Mouse (Mus musculus) brain, embryonic 14.5 days (tissue): ENCODE measurements around the gene Mrps6.

Experiments used
- CTCF ChIP-seq: fragments of 200-500 bp; IDR thresholded peaks from 2 replicates; pipeline ENCODE4 v1.5.1; 2012; ENCODE audit warnings: inconsistent platforms, mild to moderate bottlenecking, moderate library complexity, borderline replicate concordance; ENCODE audit not compliant: insufficient read depth, insufficient read length; ENCODE audit errors: extremely low read depth
- POLR2A ChIP-seq: fragments of 200-500 bp; IDR thresholded peaks from 2 replicates; pipeline ENCODE4 v1.6.1; 2012; ENCODE audit warnings: mild to moderate bottlenecking, inconsistent platforms, borderline replicate concordance; ENCODE audit not compliant: poor library complexity, insufficient read depth, insufficient read length, severe bottlenecking; ENCODE audit errors: extremely low read depth

DNA sequence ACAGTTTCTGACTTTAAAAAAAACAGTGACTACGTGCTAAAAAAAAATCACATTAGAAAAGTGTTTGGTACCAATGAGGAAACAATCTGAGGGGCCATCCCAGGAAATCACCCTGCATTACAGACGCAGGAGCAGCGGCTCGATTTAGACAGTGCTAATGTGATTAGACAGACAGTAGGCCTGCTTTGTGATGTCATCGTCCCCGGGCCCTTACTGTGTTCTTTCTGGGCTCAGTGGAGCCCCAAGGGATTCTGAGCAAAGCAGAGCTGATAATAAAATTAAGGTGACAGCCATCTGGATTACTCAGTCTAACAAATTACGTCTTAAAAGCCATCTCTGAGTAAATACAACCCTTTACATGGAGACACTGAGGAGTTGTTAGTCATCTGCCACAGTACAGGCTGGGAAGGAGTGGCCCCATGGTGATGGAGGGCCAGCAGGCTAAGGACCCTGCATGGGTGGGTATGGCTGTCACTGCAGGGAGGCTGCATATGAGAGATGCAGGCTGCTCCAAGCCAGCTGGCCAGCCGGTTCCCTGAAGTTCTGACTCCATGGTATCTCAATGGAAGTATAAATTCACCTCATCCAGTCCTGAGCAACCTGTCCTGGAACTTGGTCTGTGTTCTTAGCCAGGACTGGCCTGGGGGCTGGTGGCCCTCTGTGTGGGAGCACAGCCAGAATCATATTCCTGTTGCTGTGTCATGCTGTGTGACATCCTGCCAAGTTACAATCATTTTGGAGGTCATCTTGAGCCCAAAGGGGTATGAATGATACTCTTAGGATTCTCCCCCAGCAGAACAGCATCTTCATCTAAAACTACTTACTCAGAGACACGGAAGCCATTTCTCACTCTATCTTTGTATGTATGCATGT is 59.5 kb downstream of the Mrps6 start:
- TF ChIP-seq CTCF (no peak), POLR2A (no peak)
